Mouse (Mus musculus) liver, postnatal 0 days (tissue): ENCODE measurements around the gene Col6a6. TPM values are rescaled to one million over a fixed set of nuclear protein-coding genes. Genes with fewer than 3 reads are reported as not detected.
"Not testable (repeated sequence)": the region's sequence is repeated elsewhere in the genome, so short reads cannot be mapped to it uniquely, and the experiment has no call there.

Experiments used
- ATAC-seq: fragments of 200-750 bp; cut with Nextera tagmentation; 2 replicates; pipeline ENCODE4 v1.8.0; 2017; ENCODE audit warnings: mild to moderate bottlenecking, moderate library complexity
- DNase-seq: peaks from one replicate; pipeline ENCODE4 v3.0.0-alpha.2; 2016
- H3K27ac ChIP-seq: fragments of 300-500 bp; sonication (generic); 2 replicates; pipeline ENCODE4 v1.5.1; 2014; ENCODE audit warnings: antibody characterized with exemption, moderate library complexity, mild to moderate bottlenecking, low read depth
- H3K27me3 ChIP-seq: fragments of 300-500 bp; sonication (generic); 2 replicates; pipeline ENCODE4 v1.6.1; 2014; ENCODE audit warnings: low read length, control low read depth, mixed read lengths; ENCODE audit not compliant: insufficient read depth
- H3K36me3 ChIP-seq: fragments of 300-500 bp; sonication (generic); replicated peaks from 2 replicates; pipeline ENCODE4 v1.6.1; 2014; ENCODE audit warnings: mild to moderate bottlenecking, control low read depth, low read length, moderate library complexity, mixed read lengths; ENCODE audit not compliant: insufficient read depth
- H3K4me1 ChIP-seq: fragments of 300-500 bp; sonication (generic); 2 replicates; pipeline ENCODE4 v1.6.1; 2014; ENCODE audit warnings: antibody characterized with exemption, mild to moderate bottlenecking, control low read depth; ENCODE audit not compliant: insufficient read depth
- H3K4me2 ChIP-seq: fragments of 300-500 bp; sonication (generic); 2 replicates; pipeline ENCODE4 v1.6.1; 2014; ENCODE audit warnings: low read depth, mild to moderate bottlenecking, low read length, moderate library complexity, mixed read lengths
- H3K4me3 ChIP-seq: fragments of 300-500 bp; sonication (generic); 2 replicates; pipeline ENCODE4 v1.5.1; 2014; ENCODE audit warnings: low read depth, low read length
- H3K9ac ChIP-seq: fragments of 300-500 bp; sonication (generic); replicated peaks from 2 replicates; pipeline ENCODE4 v1.6.1; 2014; ENCODE audit warnings: mild to moderate bottlenecking, moderate library complexity
- H3K9me3 ChIP-seq: fragments of 300-500 bp; sonication (generic); 2 replicates; pipeline ENCODE4 v1.6.1; 2016; ENCODE audit warnings: mild to moderate bottlenecking, control low read depth, low read length, mixed read lengths
- CTCF ChIP-seq: sonication (generic); IDR thresholded peaks from 2 replicates; pipeline ENCODE4 v1.5.1; 2016; ENCODE audit warnings: antibody characterized with exemption, low read depth
- EP300 ChIP-seq: IDR thresholded peaks from 2 replicates; pipeline ENCODE4 v1.6.1; 2016; ENCODE audit warnings: antibody characterized with exemption, low read depth, mild to moderate bottlenecking
- WGBS: fragments of 180-500 bp; shearing (Covaris S2); extraction: QIAGEN DNeasy Blood & Tissue Kit; methylation state at CpG from one replicate; pipeline ENCODE4 v1.1.7; 2014; ENCODE audit not compliant: insufficient replicate concordance; 5-methylcytosine and 5-hydroxymethylcytosine counted together
- polyA plus RNA-seq: library from polyadenylated mRNA; unstranded; fragments of >200 nt; fragmentation: Nextera tagmentation; extraction: Ambion mirVana; gene quantifications from 2 replicates; pipeline ENCODE4 v1.2.1, GENCODE M21; 2015

The Col6a6 gene
- polyA plus RNA-seq, 1 experiment from 2014 or later, result 0.14 TPM

GRCm38 (mm10) chr9:105851011-105851410, 23.1 kb upstream of the Col6a6 start:
- Histone ChIP-seq H3K36me3 (no peaks in the 10 kb centered on the region), H3K4me2 (no peak overlapping the region), H3K4me3 (no peak overlapping the region), H3K27me3 (no peaks in the 10 kb centered on the region), H3K9me3 (no peaks in the 10 kb centered on the region), H3K9ac (no peak overlapping the region), H3K4me1 (no peaks in the 10 kb centered on the region), H3K27ac (no peak overlapping the region)
- ATAC-seq (no peak), DNase-seq (no peak)
- 73% methylated on average over 3 of the region's 3 CpGs for WGBS
- TF ChIP-seq CTCF, result no peak

- H3K9ac ChIP-seq, result no peak overlapping the region
- no peaks in the 10 kb centered on the region for H3K4me1 ChIP-seq
- no peak overlapping the region for H3K4me3 ChIP-seq
- no peaks in the 10 kb centered on the region for H3K9me3 ChIP-seq
- TF ChIP-seq EP300 (no peak), CTCF (no peak)
- DNase-seq (no peak), ATAC-seq (no peak)
- 60% methylated on average over 4 of the region's 4 CpGs for WGBS
- no peak overlapping the region for H3K4me2 ChIP-seq
- no peaks in the 10 kb centered on the region for H3K36me3 ChIP-seq
- H3K27me3 ChIP-seq, result no peaks in the 10 kb centered on the region
- no peak overlapping the region for H3K27ac ChIP-seq
Measured at GRCm38 (mm10) chr9:105848396-105848795, 20.4 kb upstream of the Col6a6 start.

- WGBS, result 75% methylated on average over 5 of the region's 5 CpGs
- ATAC-seq (no peak), DNase-seq (no peak)
- no peak for TF ChIP-seq CTCF
- TF ChIP-seq EP300, result no peak
- Histone ChIP-seq H3K4me2 (no peak overlapping the region), H3K9ac (no peak overlapping the region), H3K27me3 (no peaks in the 10 kb centered on the region), H3K36me3 (no peaks in the 10 kb centered on the region), H3K4me3 (no peak overlapping the region), H3K9me3 (no peaks in the 10 kb centered on the region), H3K27ac (no peak overlapping the region), H3K4me1 (no peaks in the 10 kb centered on the region)
Measured at GRCm38 (mm10) chr9:105847261-105847660, 19.3 kb upstream of the Col6a6 start.

GRCm38 (mm10) chr9:105841386-105841785, 13.4 kb upstream of the Col6a6 start:
- not testable (repeated sequence) for H3K4me3 ChIP-seq, H3K4me1 ChIP-seq, H3K4me2 ChIP-seq, H3K9ac ChIP-seq, H3K36me3 ChIP-seq, ATAC-seq, H3K27ac ChIP-seq, H3K27me3 ChIP-seq, DNase-seq, H3K9me3 ChIP-seq
- WGBS, result 37% methylated on average over 5 of the region's 5 CpGs

- H3K27me3 ChIP-seq, result no peaks in the 10 kb centered on the region
- H3K4me1 ChIP-seq, result no peaks in the 10 kb centered on the region
- H3K4me2 ChIP-seq, result no peak overlapping the region
- WGBS, result 83% methylated on average over 5 of the region's 5 CpGs
- no peak overlapping the region for H3K9ac ChIP-seq
- no peak for DNase-seq
- no peaks in the 10 kb centered on the region for H3K9me3 ChIP-seq
- ATAC-seq, result no peak
- no peak overlapping the region for H3K4me3 ChIP-seq
- H3K36me3 ChIP-seq, result no peaks in the 10 kb centered on the region
- H3K27ac ChIP-seq, result no peak overlapping the region
- no peak for TF ChIP-seq CTCF
- no peak for TF ChIP-seq EP300
Measured at GRCm38 (mm10) chr9:105839147-105839515, 11.2 kb upstream of the Col6a6 start.

GRCm38 (mm10) chr9:105838396-105839146, 10.6 kb upstream of the Col6a6 start:
- no peak overlapping the region for H3K4me2 ChIP-seq
- 81% methylated on average over 4 of the region's 4 CpGs for WGBS
- no peak overlapping the region for H3K4me3 ChIP-seq
- no peak overlapping the region for H3K9ac ChIP-seq
- H3K27me3 ChIP-seq, result no peaks in the 10 kb centered on the region
- H3K27ac ChIP-seq, result no peak overlapping the region
- H3K4me1 ChIP-seq, result no peaks in the 10 kb centered on the region
- DNase-seq, result no peak
- no peaks in the 10 kb centered on the region for H3K36me3 ChIP-seq
- no peak for TF ChIP-seq EP300
- no peak for TF ChIP-seq CTCF
- no peaks in the 10 kb centered on the region for H3K9me3 ChIP-seq
- ATAC-seq, result no peak

- Histone ChIP-seq H3K4me2 (no peak overlapping the region), H3K9ac (no peak overlapping the region), H3K4me1 (no peaks in the 10 kb centered on the region), H3K36me3 (no peaks in the 10 kb centered on the region), H3K27me3 (no peaks in the 10 kb centered on the region), H3K9me3 (no peaks in the 10 kb centered on the region), H3K27ac (no peak overlapping the region), H3K4me3 (no peak overlapping the region)
- 67% methylated on average over 7 of the region's 7 CpGs for WGBS
- DNase-seq, result no peak
- TF ChIP-seq EP300 (no peak), CTCF (no peak)
- ATAC-seq, result no peak
Measured at GRCm38 (mm10) chr9:105835587-105835986, 7.6 kb upstream of the Col6a6 start.
